Mouse (Mus musculus) regulatory T cell (primary cell): ENCODE data around the gene Srrm2.

Experiments used
- in situ Hi-C: fragments of 300-600 bp; cut with MboI, MseI; formaldehyde crosslinking; loops from one replicate; pipeline ENCODE4 v1.15.1; 2025; ENCODE audit warnings: high pct_unique_total_duplicates

Srrm2 gene

GRCm38 (mm10) chr17:23853292-23853691 is 63.0 kb downstream of the Srrm2 start:
- in situ Hi-C loops = loop anchor here (5.0 kb wide), 1 partner anchor 104 kb away; the partner anchor contains the start of gene Sbpl

GRCm38 (mm10) chr17:23854229-23854765 is 64.0 kb downstream of the Srrm2 start:
- in situ Hi-C loops = loop anchor here (5.0 kb wide), 1 partner anchor 103 kb away; the partner anchor contains the start of gene Sbpl

GRCm38 (mm10) chr17:23857193-23857592 is 66.9 kb downstream of the Srrm2 start:
- in situ Hi-C loops = no loop called here

GRCm38 (mm10) chr17:23857913-23858312 is 67.6 kb downstream of the Srrm2 start:
- in situ Hi-C loops = no loop called here

- in situ Hi-C loops = no loop called here
Observed at GRCm38 (mm10) chr17:23862926-23863325, 72.6 kb downstream of the Srrm2 start.

- in situ Hi-C loops = loop anchor here (5.0 kb wide), 1 partner anchor 35 kb away; no protein-coding TSS in a partner anchor
Observed at GRCm38 (mm10) chr17:23867756-23868155, 77.4 kb downstream of the Srrm2 start, which contains the start of gene Prss21. Gene Prss21 (plus strand): TSS chr17:23868056.

- in situ Hi-C loops = loop anchor here (5.0 kb wide), 1 partner anchor 34 kb away; no protein-coding TSS in a partner anchor
Observed at GRCm38 (mm10) chr17:23868513-23868912, 78.2 kb downstream of the Srrm2 start.
